Mouse (Mus musculus) left cerebral cortex, postnatal 36 days (tissue): Measurements from ENCODE around the gene Scap. TPM values are rescaled to one million over a fixed set of nuclear protein-coding genes. Genes with fewer than 3 reads are reported as not detected.
"Not testable (repeated sequence)": the region's sequence is repeated elsewhere in the genome, so short reads cannot be mapped to it uniquely, and the experiment has no call there.

Source experiments
- DNase-seq, 2 experiments: peaks; one replicate each; pipeline ENCODE4 v3.0.0; 2021 to 2022; ENCODE audit warnings: low spot score in 2 of 2, mixed read lengths in 1 of 2
- intact Hi-C: fragments of 180-260 bp; cut with DNase I; formaldehyde crosslinking; loops from one replicate; pipeline ENCODE4 v1.15.1; 2025
- total RNA-seq, 2 experiments: library from RNA; stranded (reverse); gene quantifications; 2 replicates each; pipeline ENCODE4 v1.2.3; 2021

Gene Scap
- total RNA-seq, 2 experiments from 2014 or later = 97.2 to 100 TPM

GRCm38 (mm10) chr9:110373871-110374270, 40.8 kb downstream of the Scap start:
- DNase-seq = no peak
- intact Hi-C loops = no loop called here

- DNase-seq = no peak
- intact Hi-C loops = no loop called here
Measured at GRCm38 (mm10) chr9:110375668-110376067, 42.6 kb downstream of the Scap start.

- intact Hi-C loops, DNase-seq: not testable (repeated sequence)
Measured at GRCm38 (mm10) chr9:110377655-110378054, 44.6 kb downstream of the Scap start.

GRCm38 (mm10) chr9:110379361-110379760, 46.3 kb downstream of the Scap start:
- DNase-seq = no peak
- intact Hi-C loops = no loop called here

GRCm38 (mm10) chr9:110380662-110381061, 47.6 kb downstream of the Scap start:
- no peak for DNase-seq
- intact Hi-C loops = no loop called here

GRCm38 (mm10) chr9:110381292-110381691, 48.2 kb downstream of the Scap start:
- no peak for DNase-seq
- intact Hi-C loops = no loop called here

- DNase-seq = no peak
- intact Hi-C loops = no loop called here
Measured at GRCm38 (mm10) chr9:110384369-110384929, 51.4 kb downstream of the Scap start.

GRCm38 (mm10) chr9:110388011-110388410, 54.9 kb downstream of the Scap start:
- DNase-seq = no peak
- intact Hi-C loops = no loop called here

GRCm38 (mm10) chr9:110390843-110391242, 57.8 kb downstream of the Scap start:
- DNase-seq = no peak
- intact Hi-C loops = no loop called here

- intact Hi-C loops = no loop called here
- DNase-seq = no peak
Measured at GRCm38 (mm10) chr9:110393295-110393694, 60.2 kb downstream of the Scap start.

GRCm38 (mm10) chr9:110400650-110401049, 67.6 kb downstream of the Scap start:
- intact Hi-C loops = no loop called here
- no peak for DNase-seq

GRCm38 (mm10) chr9:110402731-110403130, 69.6 kb downstream of the Scap start:
- intact Hi-C loops = no loop called here
- DNase-seq = no peak

- intact Hi-C loops, DNase-seq: not testable (repeated sequence)
Measured at GRCm38 (mm10) chr9:110403240-110403639, 70.2 kb downstream of the Scap start.

- intact Hi-C loops = no loop called here
- DNase-seq = no peak
Measured at GRCm38 (mm10) chr9:110407311-110408098, 74.4 kb downstream of the Scap start.

GRCm38 (mm10) chr9:110408099-110408773, 75.1 kb downstream of the Scap start, which contains the start of gene Ptpn23:
Gene Ptpn23, minus strand, starts transcription at chr9:110408213.
- peak; percentile 93 to 95 for DNase-seq
- intact Hi-C loops = no loop called here

GRCm38 (mm10) chr9:110410908-110411887, 78.1 kb downstream of the Scap start:
- intact Hi-C loops = loop anchor here (2.0 to 10.0 kb wide), 6 partner anchors 66 to 461 kb away; partner anchors contain the start of genes Kif9, Klhl18 and Setd2
- peak; percentile 61 to 73 for DNase-seq

GRCm38 (mm10) chr9:110412926-110413325, 79.8 kb downstream of the Scap start:
- no peak for DNase-seq
- intact Hi-C loops = loop anchor here (5.0 to 10.0 kb wide), 5 partner anchors 64 to 459 kb away; partner anchors contain the start of genes Kif9, Klhl18 and Setd2

- intact Hi-C loops = loop anchor here (5.0 to 10.0 kb wide), 5 partner anchors 64 to 459 kb away; partner anchors contain the start of genes Kif9, Klhl18 and Setd2
- DNase-seq = no peak
Measured at GRCm38 (mm10) chr9:110413785-110414184, 80.7 kb downstream of the Scap start.

GRCm38 (mm10) chr9:110419511-110420112, 86.5 kb downstream of the Scap start, which contains the start of gene Ngp:
Gene Ngp, plus strand, starts transcription at chr9:110419747.
- intact Hi-C loops = loop anchor here (10.0 kb wide), 1 partner anchor 295 kb away; no protein-coding TSS in a partner anchor
- DNase-seq = no peak
